Mouse (Mus musculus) small intestine, adult 2 months (tissue): ENCODE results near the gene Prr14l. TPM values are rescaled to one million over a fixed set of nuclear protein-coding genes. Genes with fewer than 3 reads are reported as not detected.
A peak's percentile ranks its signal among the peaks of the same experiment; 100 is the strongest.
"Not testable (repeated sequence)": the region's sequence is repeated elsewhere in the genome, so short reads cannot be mapped to it uniquely, and the experiment has no call there.

Source experiments
- H3K27ac ChIP-seq: fragments of 200-500 bp; 2 replicates; pipeline ENCODE4 v1.5.1; 2012; ENCODE audit warnings: low read depth, low read length, control low read depth, inconsistent platforms; ENCODE audit not compliant: insufficient read depth
- H3K27me3 ChIP-seq: fragments of 200-500 bp; 2 replicates; pipeline ENCODE4 v1.6.1; 2012; ENCODE audit warnings: mild to moderate bottlenecking, moderate library complexity, low read length, inconsistent platforms; ENCODE audit not compliant: control insufficient read depth, insufficient read depth
- H3K36me3 ChIP-seq: fragments of 200-500 bp; 2 replicates; pipeline ENCODE4 v1.6.1; 2012; ENCODE audit warnings: mild to moderate bottlenecking, low read length, control low read depth, inconsistent platforms; ENCODE audit not compliant: control insufficient read depth, insufficient read depth
- H3K4me1 ChIP-seq: fragments of 200-500 bp; 2 replicates; pipeline ENCODE4 v1.6.1; 2012; ENCODE audit warnings: low read length, inconsistent platforms, mixed read lengths; ENCODE audit not compliant: control insufficient read depth, insufficient read depth, insufficient read length
- H3K4me3 ChIP-seq: fragments of 200-500 bp; 2 replicates; pipeline ENCODE4 v1.5.1; 2012; ENCODE audit warnings: low read depth, mild to moderate bottlenecking, control low read depth, inconsistent platforms, low read length, moderate library complexity
- CTCF ChIP-seq: fragments of 200-500 bp; IDR thresholded peaks from 2 replicates; pipeline ENCODE4 v1.5.1; 2012; ENCODE audit warnings: low read depth, mild to moderate bottlenecking, control low read depth, inconsistent platforms, low read length, moderate library complexity, mixed read lengths; ENCODE audit not compliant: insufficient replicate concordance, insufficient read length; ENCODE audit errors: extremely low read depth
- POLR2A ChIP-seq: fragments of 200-500 bp; IDR thresholded peaks from 2 replicates; pipeline ENCODE4 v1.6.1; 2012; ENCODE audit warnings: low read depth, mild to moderate bottlenecking, control low read depth, inconsistent platforms, low read length, moderate library complexity
- WGBS: fragments of 180-500 bp; shearing (Covaris S2); methylation state at CpG from one replicate; pipeline ENCODE4 v1.1.7; 2018; 5-methylcytosine and 5-hydroxymethylcytosine counted together
- polyA plus RNA-seq: library from polyadenylated mRNA; depleted of rRNA; stranded (reverse); fragments of >200 nt; gene quantifications from 2 replicates; pipeline ENCODE4 v1.2.3, GENCODE M21; 2012

Gene Prr14l
- polyA plus RNA-seq, 1 experiment: 5.2 TPM

- Histone ChIP-seq H3K27ac (no peak overlapping the region), H3K36me3 (no peaks in the 10 kb centered on the region), H3K4me3 (no peak overlapping the region), H3K27me3 (no peaks in the 10 kb centered on the region), H3K4me1 (no peaks in the 10 kb centered on the region)
- TF ChIP-seq CTCF (no peak), POLR2A (no peak)
- WGBS: 90% methylated on average over 1 of the region's 1 CpGs
Observed at GRCm38 (mm10) chr5:32861082-32861481, 7.0 kb upstream of the Prr14l start.

- Histone ChIP-seq H3K27me3 (no peaks in the 10 kb centered on the region), H3K27ac (no peak overlapping the region), H3K36me3 (no peaks in the 10 kb centered on the region), H3K4me3 (peak overlapping the region; percentile 32), H3K4me1 (no peaks in the 10 kb centered on the region)
- TF ChIP-seq POLR2A (no peak), CTCF (no peak)
- 2% methylated on average over 6 of the region's 6 CpGs for WGBS
Observed at GRCm38 (mm10) chr5:32857781-32858220, 3.7 kb upstream of the Prr14l start.

DNA sequence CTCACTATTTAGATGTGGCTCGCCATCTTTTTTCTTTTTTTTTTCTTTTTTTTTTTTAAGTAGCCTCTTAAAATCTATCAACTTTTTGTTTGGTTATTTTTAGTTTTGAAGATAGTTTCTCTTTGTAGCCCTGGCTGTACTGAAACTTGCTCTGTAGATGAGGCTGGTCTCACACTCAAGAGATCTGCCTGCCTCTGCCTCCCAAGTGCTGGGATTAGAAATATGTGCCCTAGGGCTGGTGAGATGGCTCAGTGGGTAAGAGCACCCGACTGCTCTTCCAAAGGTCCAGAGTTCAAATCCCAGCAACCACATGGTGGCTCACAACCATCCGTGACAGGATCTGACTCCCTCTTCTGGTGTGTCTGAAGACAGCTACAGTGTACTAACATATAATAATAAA lies 1.2 kb upstream of the Prr14l start:
- 78% methylated on average over 3 of the region's 3 CpGs for WGBS
- not testable (repeated sequence) for H3K4me1 ChIP-seq, H3K4me3 ChIP-seq

GRCm38 (mm10) chr5:32854818-32855217 lies 762 bp upstream of the Prr14l start:
- H3K27ac ChIP-seq: no peak overlapping the region
- H3K4me3 ChIP-seq: no peak overlapping the region
- H3K36me3 ChIP-seq: peaks cover 1% of the 10 kb centered on the region; the same call in 1 of the 2 replicates
- no peak for TF ChIP-seq POLR2A
- TF ChIP-seq CTCF: no peak
- WGBS: 92% methylated on average over 4 of the region's 4 CpGs
- H3K4me1 ChIP-seq: peaks cover 4% of the 10 kb centered on the region; the same call in 1 of the 2 replicates
- no peaks in the 10 kb centered on the region for H3K27me3 ChIP-seq

More for the DNA sequence above, 1.2 kb upstream of the Prr14l start:
- not testable (repeated sequence) for H3K36me3 ChIP-seq, H3K27me3 ChIP-seq, H3K27ac ChIP-seq

DNA sequence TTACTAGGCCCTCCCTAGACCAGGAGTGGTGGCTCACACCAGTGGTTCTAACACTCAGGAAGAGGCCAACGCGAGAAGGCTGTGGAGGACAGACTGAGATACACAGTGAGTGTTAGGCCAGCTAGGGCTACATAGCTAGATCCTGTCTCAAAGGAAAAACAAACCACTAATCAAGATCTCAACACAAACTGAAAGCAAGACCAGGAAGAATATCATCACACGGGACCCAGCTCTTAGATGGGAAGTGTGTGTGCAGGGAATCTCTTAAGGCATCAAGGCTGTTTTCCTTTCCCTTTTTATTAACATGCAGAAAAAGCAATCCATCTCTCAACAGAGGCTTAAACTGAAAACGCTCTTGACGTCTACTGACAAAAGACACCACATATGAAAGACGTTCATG lies 2.0 kb downstream of the Prr14l start:
- H3K36me3 ChIP-seq: peaks cover 3% of the 10 kb centered on the region; the same call in 1 of the 2 replicates
- no peak overlapping the region for H3K4me3 ChIP-seq
- no peaks in the 10 kb centered on the region for H3K27me3 ChIP-seq
- peaks cover 4% of the 10 kb centered on the region; the same call in 1 of the 2 replicates for H3K4me1 ChIP-seq
- H3K27ac ChIP-seq: no peak overlapping the region
- WGBS: 23% methylated on average over 6 of the region's 6 CpGs
- TF ChIP-seq POLR2A (no peak), CTCF (no peak)

GRCm38 (mm10) chr5:32849580-32849979 lies 4.5 kb downstream of the Prr14l start:
- H3K36me3 ChIP-seq, H3K4me3 ChIP-seq, H3K4me1 ChIP-seq, H3K27ac ChIP-seq, H3K27me3 ChIP-seq: not testable (repeated sequence)
- WGBS: 86% methylated on average over 3 of the region's 3 CpGs

GRCm38 (mm10) chr5:32849178-32849577 lies 4.9 kb downstream of the Prr14l start:
- Histone ChIP-seq H3K36me3 (peaks cover 11% of the 10 kb centered on the region), H3K4me1 (peaks cover 4% of the 10 kb centered on the region; the same call in 1 of the 2 replicates), H3K4me3 (no peak overlapping the region), H3K27ac (no peak overlapping the region), H3K27me3 (no peaks in the 10 kb centered on the region)
- no peak for TF ChIP-seq CTCF
- no peak for TF ChIP-seq POLR2A
- WGBS: 94% methylated on average over 3 of the region's 3 CpGs

DNA sequence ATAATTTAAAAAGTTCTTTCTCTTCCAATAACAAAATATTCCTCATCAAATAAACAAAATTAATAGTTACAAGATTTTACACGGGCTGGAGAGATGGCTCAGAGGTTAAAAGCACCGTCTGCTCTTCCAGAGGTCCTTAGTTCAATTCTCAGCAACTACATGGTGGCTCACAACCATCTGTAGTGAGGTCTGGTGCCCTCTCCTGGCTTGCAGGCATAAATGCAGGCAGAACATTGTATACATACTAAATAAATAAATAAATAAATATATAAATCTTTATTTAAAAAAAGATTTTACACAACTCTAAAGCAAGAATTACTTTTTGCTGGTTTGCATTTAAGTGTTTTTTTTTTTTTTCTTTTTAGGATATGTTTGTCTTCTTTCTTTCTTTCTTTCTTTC lies 14.0 kb downstream of the Prr14l start:
- Histone ChIP-seq H3K27me3 (no peaks in the 10 kb centered on the region), H3K4me3 (no peak overlapping the region), H3K4me1 (no peaks in the 10 kb centered on the region), H3K36me3 (peaks cover 53% of the 10 kb centered on the region), H3K27ac (no peak overlapping the region)
- TF ChIP-seq POLR2A (no peak), CTCF (no peak)
- 95% methylated on average over 2 of the region's 2 CpGs for WGBS
